ENCODE assay signal across 15 mouse cellular contexts in genomic region chr15:50993121-50993520, GRCm38 (mm10).
A peak's percentile ranks its signal among the peaks of the same experiment; 100 is the strongest.
DNase-seq lines count a peak whose midpoint lies in the region; ATAC-seq and TF ChIP-seq lines count a peak whose summit lies in the region.
"Had no signal": no experiment of that assay in that cellular context is flagged by ENCODE, and none has a peak within 500 bp of the region (broad histone marks: within the 10 kb centered on the region; RNA-seq: fewer than 3 reads in every experiment).

No protein-coding gene starts in this region.

- DNase-seq in left cerebral cortex, postnatal 14 days (ENCODE audit: low spot score in 2 of 2), result peak; percentile 21 to 36
- DNase-seq in left cerebral cortex, postnatal 4 days, result no peak
- DNase-seq in Patski (ENCODE audit: low read depth, low spot score), result no peak
- DNase-seq in embryonic facial prominence, embryonic 11.5 days (ENCODE audit: low spot score), result peak; percentile 33
- peak; percentile 36 to 39 for DNase-seq in right cerebral cortex, postnatal 10 days (ENCODE audit: low spot score in 2 of 2)
- no peak for DNase-seq in thymus, postnatal 14 days
- DNase-seq in lung, adult 18-20 months, result no peak
- no peak for DNase-seq in kidney, postnatal 25 days
- DNase-seq: adrenal gland, adult 8-10 months; cerebellum, adult 18-20 months; heart, postnatal 14 days; layer of hippocampus, postnatal 36 days had no signal

- no peak overlapping the region for H3K27ac ChIP-seq in embryonic facial prominence, embryonic 11.5 days (replicated peaks; ENCODE audit: low read depth, low read length)
- H3K27ac ChIP-seq: heart, embryonic 10.5 days; liver, embryonic 12.5 days; lung, embryonic 15.5 days had no signal

- intact Hi-C loops in left cerebral cortex, postnatal 14 days (cut with DNase I), result no loop called here
- intact Hi-C loops in left cerebral cortex, postnatal 4 days (cut with DNase I), result no loop called here

- POLR2A ChIA-PET in Patski (lab: Charles Lee), result no interaction called here

- no peaks in the 10 kb centered on the region for H3K36me3 ChIP-seq in embryonic facial prominence, embryonic 11.5 days (replicated peaks; ENCODE audit: control insufficient read depth, insufficient read depth, low read depth, low read length)
- H3K36me3 ChIP-seq: heart, embryonic 10.5 days; liver, embryonic 12.5 days; lung, embryonic 15.5 days had no signal

- no peaks in the 10 kb centered on the region for H3K9me3 ChIP-seq in embryonic facial prominence, embryonic 11.5 days (replicated peaks; ENCODE audit: control insufficient read depth, low read length)
- H3K9me3 ChIP-seq: heart, embryonic 10.5 days; liver, embryonic 12.5 days; lung, embryonic 15.5 days had no signal

- 47% methylated on average over 5 of the region's 5 CpGs for WGBS in embryonic facial prominence, embryonic 11.5 days

- no peak overlapping the region for H3K4me2 ChIP-seq in embryonic facial prominence, embryonic 11.5 days (ENCODE audit: low read depth, low read length)
- H3K4me2 ChIP-seq: liver, embryonic 12.5 days; lung, embryonic 15.5 days had no signal

- no peaks in the 10 kb centered on the region for H3K27me3 ChIP-seq in Patski
- no peaks in the 10 kb centered on the region for H3K27me3 ChIP-seq in embryonic facial prominence, embryonic 11.5 days (ENCODE audit: control insufficient read depth, insufficient read depth, low read length)
- H3K27me3 ChIP-seq: liver, embryonic 12.5 days; lung, embryonic 15.5 days had no signal

- TF ChIP-seq CTCF in Patski (IDR thresholded peaks at IDR 0.05), result no peak

- peak; percentile 62 for ATAC-seq in Patski
- no peak for ATAC-seq in embryonic facial prominence, embryonic 11.5 days (replicated peaks; ENCODE audit: insufficient number of reproducible peaks, low FRiP score, low TSS enrichment, low read depth)
- ATAC-seq: liver, embryonic 12.5 days had no signal

- in situ Hi-C loops in Patski (cut with MboI; ENCODE audit: low pct_unique_long_range_greater_than_20kb), result no loop called here

- CTCF ChIA-PET in Patski (lab: Charles Lee), result no interaction called here

- H3K4me1 ChIP-seq in embryonic facial prominence, embryonic 11.5 days (ENCODE audit: control insufficient read depth, insufficient read depth, low read length), result no peaks in the 10 kb centered on the region
- H3K4me1 ChIP-seq: heart, embryonic 10.5 days; liver, embryonic 12.5 days had no signal

- no peak overlapping the region for H3K9ac ChIP-seq in embryonic facial prominence, embryonic 11.5 days (replicated peaks; ENCODE audit: low read length)
- H3K9ac ChIP-seq: liver, embryonic 12.5 days; lung, embryonic 15.5 days had no signal

- no peak overlapping the region for H3K4me3 ChIP-seq in embryonic facial prominence, embryonic 11.5 days (ENCODE audit: low read depth, low read length)
- H3K4me3 ChIP-seq: heart, embryonic 10.5 days; liver, embryonic 12.5 days; lung, embryonic 15.5 days had no signal

Comparison
In these comparisons a context has a peak if more than half of its experiments do, and no peak if none do; other contexts are left out.
1. DNase-seq: peak in left cerebral cortex, postnatal 14 days (2 of 2), embryonic facial prominence, embryonic 11.5 days (single experiment) and right cerebral cortex, postnatal 10 days (2 of 2); none in left cerebral cortex, postnatal 4 days (single experiment), Patski (single experiment), thymus, postnatal 14 days (single experiment), lung, adult 18-20 months (0 of 2) and kidney, postnatal 25 days (0 of 2).